Mouse (Mus musculus): Measurements from ENCODE around the gene Ruvbl2. TPM values are rescaled to one million over a fixed set of nuclear protein-coding genes. Genes with fewer than 3 reads are reported as not detected.
A peak's percentile ranks its signal among the peaks of the same experiment; 100 is the strongest.
"Not testable (repeated sequence)": the region's sequence is repeated elsewhere in the genome, so short reads cannot be mapped to it uniquely, and the experiment has no call there.

The Ruvbl2 gene
- total RNA-seq, 2 experiments from 2014 or later: 32.4 to 34.5 TPM

GRCm38 (mm10) chr7:45405091-45406075 is 32.5 kb downstream of the Ruvbl2 start, which contains the start of gene Kcna7:
TSS of gene Kcna7 (plus strand) at chr7:45405653.
- peak; percentile 57 to 78 for DNase-seq (ENCODE audit: low spot score in 2 of 2)

GRCm38 (mm10) chr7:45403532-45404261 is 34.2 kb downstream of the Ruvbl2 start:
- peak; percentile 33 to 55 for DNase-seq (ENCODE audit: low spot score in 2 of 2)

GRCm38 (mm10) chr7:45401521-45402085 is 36.3 kb downstream of the Ruvbl2 start:
- DNase-seq (ENCODE audit: low spot score in 2 of 2): no peak

GRCm38 (mm10) chr7:45396787-45397186 is 41.1 kb downstream of the Ruvbl2 start:
- no peak for DNase-seq (ENCODE audit: low spot score in 2 of 2)

- not testable (repeated sequence) for DNase-seq (ENCODE audit: low spot score in 2 of 2)
Observed at GRCm38 (mm10) chr7:45396337-45396775, 41.5 kb downstream of the Ruvbl2 start.

- peak; percentile 100 for DNase-seq (ENCODE audit: low spot score in 2 of 2)
Observed at GRCm38 (mm10) chr7:45395578-45396336, 42.1 kb downstream of the Ruvbl2 start, which contains the start of gene Snrnp70. TSS of gene Snrnp70 (minus strand) at chr7:45395742.

- no peak for DNase-seq (ENCODE audit: low spot score in 2 of 2)
Observed at GRCm38 (mm10) chr7:45395129-45395541, 42.8 kb downstream of the Ruvbl2 start.

GRCm38 (mm10) chr7:45386077-45386476 is 51.8 kb downstream of the Ruvbl2 start:
- no peak for DNase-seq (ENCODE audit: low spot score in 2 of 2)

- DNase-seq (ENCODE audit: low spot score in 2 of 2): no peak
Observed at GRCm38 (mm10) chr7:45376057-45376456, 61.8 kb downstream of the Ruvbl2 start.

- no peak for DNase-seq (ENCODE audit: low spot score in 2 of 2)
Observed at GRCm38 (mm10) chr7:45374620-45375019, 63.3 kb downstream of the Ruvbl2 start.

GRCm38 (mm10) chr7:45372371-45372770 is 65.5 kb downstream of the Ruvbl2 start:
- no peak for DNase-seq (ENCODE audit: low spot score in 2 of 2)

Small RNAs within 50 kb of the gene (microRNA-seq; reads per million reads assigned to microRNA genes)
- gene Gm22133: 0 to 0.21 reads per million in 2 experiments

Other genes starting within 250 kb of the Ruvbl2 start
- gene Ccdc155, start 233.2 kb downstream of the Ruvbl2 start, total RNA-seq (2021): 1 to 10 TPM; 4.9 to 9.7 TPM
- gene Dkkl1, start 225.9 kb downstream of the Ruvbl2 start, total RNA-seq (2021): 10 to 100 TPM; 33.6 to 38.3 TPM
- 1 to 10 TPM; 2.1 to 4.3 TPM for gene Tead2, start 222.3 kb downstream of the Ruvbl2 start, total RNA-seq (2021)
- 1 to 10 TPM; 4.8 to 5.3 TPM for gene Cd37, start 199.0 kb downstream of the Ruvbl2 start, total RNA-seq (2021)
- gene Slc6a16, start 197.0 kb downstream of the Ruvbl2 start, total RNA-seq (2021): 1 to 10 TPM; 1.7 to 1.9 TPM
- gene Slc6a21, start 160.6 kb downstream of the Ruvbl2 start, total RNA-seq (2021): not detected
- gene Trpm4, start 104.3 kb downstream of the Ruvbl2 start, total RNA-seq (2021): 10 to 100 TPM; 19.0 to 26.5 TPM
- gene Hrc, start 102.8 kb downstream of the Ruvbl2 start, total RNA-seq (2021): under 1 TPM; 0.19 to 0.30 TPM
- gene Ppfia3, start 71.1 kb downstream of the Ruvbl2 start, total RNA-seq (2021): 100 to 1,000 TPM; 154 to 170 TPM
- 100 to 1,000 TPM; 133 to 165 TPM for gene Lin7b, start 67.5 kb downstream of the Ruvbl2 start, total RNA-seq (2021)
- gene Snrnp70, start 42.4 kb downstream of the Ruvbl2 start, total RNA-seq (2021): 100 to 1,000 TPM; 372 to 395 TPM
- not detected for gene Kcna7, start 32.4 kb downstream of the Ruvbl2 start, total RNA-seq (2021)
- under 1 TPM in 1 of 2 experiments, not detected in 1; 0.19 TPM for gene Ntf5, start 24.4 kb downstream of the Ruvbl2 start, total RNA-seq (2021)
- not detected for gene Lhb, start 17.3 kb downstream of the Ruvbl2 start, total RNA-seq (2021)
- 10 to 100 TPM; 15.1 to 18.1 TPM for gene Gys1, start 3.3 kb downstream of the Ruvbl2 start, total RNA-seq (2021)
- 100 to 1,000 TPM; 218 to 238 TPM for gene Ftl1, start 21.8 kb upstream of the Ruvbl2 start, total RNA-seq (2021)
- 10 to 100 TPM; 55.2 to 59.3 TPM for gene Bax, start 28.8 kb upstream of the Ruvbl2 start, total RNA-seq (2021)
- under 1 TPM in 1 of 2 experiments, not detected in 1; 0.21 TPM for gene Tulp2, start 43.8 kb upstream of the Ruvbl2 start, total RNA-seq (2021)
- 1 to 10 TPM; 2.5 to 3.8 TPM for gene Gm45808, start 48.7 kb upstream of the Ruvbl2 start, total RNA-seq (2021)
- 1 to 10 TPM; 3.9 to 4.7 TPM for gene Dhdh, start 50.7 kb upstream of the Ruvbl2 start, total RNA-seq (2021)
- gene Nucb1, start 72.3 kb upstream of the Ruvbl2 start, total RNA-seq (2021): 100 to 1,000 TPM; 111 to 112 TPM
- gene Ppp1r15a, start 88.2 kb upstream of the Ruvbl2 start, total RNA-seq (2021): 10 to 100 TPM; 23.1 to 25.9 TPM
- gene Plekha4, start 88.2 kb upstream of the Ruvbl2 start, total RNA-seq (2021): 1 to 10 TPM; 6.1 to 8.2 TPM
- gene Hsd17b14, start 116.8 kb upstream of the Ruvbl2 start, total RNA-seq (2021): under 1 TPM; 0.37 to 0.56 TPM
- 10 to 100 TPM; 25.3 to 26.9 TPM for gene Bcat2, start 132.1 kb upstream of the Ruvbl2 start, total RNA-seq (2021)
- not detected for gene Fgf21, start 177.4 kb upstream of the Ruvbl2 start, total RNA-seq (2021)
- gene Fut1, start 179.2 kb upstream of the Ruvbl2 start, total RNA-seq (2021): not detected
- gene Izumo1, start 183.7 kb upstream of the Ruvbl2 start, total RNA-seq (2021): under 1 TPM in 1 of 2 experiments, not detected in 1; 0.21 TPM
- gene Rasip1, start 189.4 kb upstream of the Ruvbl2 start, total RNA-seq (2021): 1 to 10 TPM; 6.4 to 7.9 TPM
- gene Mamstr, start 201.9 kb upstream of the Ruvbl2 start, total RNA-seq (2021): 1 to 10 TPM; 2.0 to 2.6 TPM
- gene Fut2, start 228.3 kb upstream of the Ruvbl2 start, total RNA-seq (2021): under 1 TPM; 0.12 to 0.26 TPM
- 10 to 100 TPM; 11.1 to 13.3 TPM for gene Ntn5, start 245.9 kb upstream of the Ruvbl2 start, total RNA-seq (2021)

Data from left cerebral cortex, adult 18-20 months (tissue).